Mouse (Mus musculus): ENCODE results near the gene Brd7. TPM values are rescaled to one million over a fixed set of nuclear protein-coding genes. Genes with fewer than 3 reads are reported as not detected.
A peak's percentile ranks its signal among the peaks of the same experiment; 100 is the strongest.

Gene Brd7
- total and polyA plus RNA-seq, 3 experiments = 31.9 to 106 (median 46.3) TPM

GRCm38 (mm10) chr8:88409401-88409940, 47.5 kb upstream of the Brd7 start:
- no peaks in the 10 kb centered on the region for H3K79me2 ChIP-seq (replicated peaks; ENCODE audit: control insufficient read depth, extremely low read depth, insufficient read depth, poor library complexity, severe bottlenecking)
- H3K9me3 ChIP-seq (replicated peaks; ENCODE audit: low read length) = peaks cover 7% of the 10 kb centered on the region
- no peak overlapping the region for H3K9ac ChIP-seq (ENCODE audit: insufficient read depth, low read depth)
- H3K4me1 ChIP-seq (ENCODE audit: control insufficient read depth in 1 of 2, insufficient read depth in 2 of 2) = 0 out of 4 replicates have a peak, but pooled peaks cover 0 to 2% of the 10 kb centered on the region in 2 experiments
- no peaks in the 10 kb centered on the region for H3K36me3 ChIP-seq (replicated peaks in 1 of 2; ENCODE audit: control insufficient read depth in 1 of 2, insufficient read depth in 1 of 2, low read length in 1 of 2)
- no peak for TF ChIP-seq USF1 (IDR thresholded peaks at IDR 0.05; ENCODE audit: low read depth, low read length)
- peaks cover 14% of the 10 kb centered on the region for H3K27me3 ChIP-seq (replicated peaks)
- dilution Hi-C loops (cut with MboI; ENCODE audit: extremely low pct_ligation_motif_present, extremely low pct_unique_long_range_greater_than_20kb, low sequenced_read_pairs) (no loop called here), in situ Hi-C loops (cut with MboI; ENCODE audit: low pct_ligation_motif_present, low pct_unique_long_range_greater_than_20kb, low sequenced_read_pairs) (no loop called here)
- H3K4me2 ChIP-seq (ENCODE audit: insufficient read depth, low read depth, poor library complexity, severe bottlenecking) = 0 out of 2 replicates have a peak overlapping the region, but pooled peaks have one; percentile 35
- no peak overlapping the region for H3K27ac ChIP-seq (ENCODE audit: insufficient read depth, low read depth)
- no peak overlapping the region for H3K4me3 ChIP-seq (replicated peaks in 1 of 3; ENCODE audit: low read depth in 2 of 3, low read length in 2 of 3, poor library complexity in 1 of 3)
- no peak for DNase-seq (ENCODE audit: extremely low read depth)

- in situ Hi-C loops (cut with MboI; ENCODE audit: low pct_ligation_motif_present, low pct_unique_long_range_greater_than_20kb, low sequenced_read_pairs) = no loop called here
Measured at GRCm38 (mm10) chr8:88407716-88408115, 45.7 kb upstream of the Brd7 start.

GRCm38 (mm10) chr8:88398060-88398459, 36.1 kb upstream of the Brd7 start:
- H3K4me1 ChIP-seq (ENCODE audit: control insufficient read depth in 1 of 2, insufficient read depth in 2 of 2) = no peaks in the 10 kb centered on the region
- no peak for DNase-seq (ENCODE audit: extremely low read depth)
- no peaks in the 10 kb centered on the region for H3K79me2 ChIP-seq (replicated peaks; ENCODE audit: control insufficient read depth, extremely low read depth, insufficient read depth, poor library complexity, severe bottlenecking)
- no peaks in the 10 kb centered on the region for H3K36me3 ChIP-seq (replicated peaks in 1 of 2; ENCODE audit: control insufficient read depth in 1 of 2, insufficient read depth in 1 of 2, low read length in 1 of 2)
- no peak for TF ChIP-seq MAX (IDR thresholded peaks at IDR 0.05; ENCODE audit: low read length)
- TF ChIP-seq POLR2A (IDR thresholded peaks at IDR 0.05; ENCODE audit: low read depth, low read length) = no peak
- no peak for TF ChIP-seq E2F4 (IDR thresholded peaks at IDR 0.05; ENCODE audit: insufficient replicate concordance, low read depth, low read length)
- TF ChIP-seq SMC3 (IDR thresholded peaks at IDR 0.05; ENCODE audit: low read depth, low read length) = no peak
- no peak for TF ChIP-seq EP300 (IDR thresholded peaks at IDR 0.05; ENCODE audit: low read length)
- no peak for TF ChIP-seq BHLHE40 (IDR thresholded peaks at IDR 0.05; ENCODE audit: low read depth, low read length)
- TF ChIP-seq ETS1 (conservative IDR thresholded peaks at IDR 0.05; ENCODE audit: low read depth, low read length) = no peak
- TF ChIP-seq CHD2 (IDR thresholded peaks at IDR 0.05; ENCODE audit: low read length) = no peak
- no peak for TF ChIP-seq UBTF (IDR thresholded peaks at IDR 0.05; ENCODE audit: low read depth, low read length)
- no peak for TF ChIP-seq MYC (IDR thresholded peaks at IDR 0.05; ENCODE audit: low read depth, low read length)
- no peak for TF ChIP-seq PAX5 (IDR thresholded peaks at IDR 0.05; ENCODE audit: low read length)
- no peak for TF ChIP-seq SIN3A (IDR thresholded peaks at IDR 0.05; ENCODE audit: low read length)
- no peak for TF ChIP-seq ZMIZ1 (IDR thresholded peaks at IDR 0.05; ENCODE audit: low read depth, low read length)
- H3K4me3 ChIP-seq (replicated peaks in 1 of 3; ENCODE audit: low read depth in 2 of 3, low read length in 2 of 3, poor library complexity in 1 of 3) = no peak overlapping the region
- in situ Hi-C loops (cut with MboI; ENCODE audit: low pct_ligation_motif_present, low pct_unique_long_range_greater_than_20kb, low sequenced_read_pairs) (no loop called here), dilution Hi-C loops (cut with MboI; ENCODE audit: extremely low pct_ligation_motif_present, extremely low pct_unique_long_range_greater_than_20kb, low sequenced_read_pairs) (no loop called here)
- H3K27me3 ChIP-seq (replicated peaks) = peaks cover 11% of the 10 kb centered on the region
- H3K9ac ChIP-seq (ENCODE audit: insufficient read depth, low read depth) = no peak overlapping the region
- no peaks in the 10 kb centered on the region for H3K9me3 ChIP-seq (replicated peaks; ENCODE audit: low read length)
- no peak overlapping the region for H3K4me2 ChIP-seq (ENCODE audit: insufficient read depth, low read depth, poor library complexity, severe bottlenecking)
- H3K27ac ChIP-seq (ENCODE audit: insufficient read depth, low read depth) = no peak overlapping the region

More at GRCm38 (mm10) chr8:88407716-88408115, 45.7 kb upstream of the Brd7 start:
- dilution Hi-C loops (cut with MboI; ENCODE audit: extremely low pct_ligation_motif_present, extremely low pct_unique_long_range_greater_than_20kb, low sequenced_read_pairs) = no loop called here
- Histone ChIP-seq H3K4me2 (ENCODE audit: insufficient read depth, low read depth, poor library complexity, severe bottlenecking) (no peak overlapping the region), H3K9me3 (replicated peaks; ENCODE audit: low read length) (peaks cover 7% of the 10 kb centered on the region), H3K9ac (ENCODE audit: insufficient read depth, low read depth) (no peak overlapping the region), H3K4me1 (ENCODE audit: control insufficient read depth in 1 of 2, insufficient read depth in 2 of 2) (0 out of 4 replicates have a peak, but pooled peaks cover 0 to 2% of the 10 kb centered on the region in 2 experiments), H3K27ac (ENCODE audit: insufficient read depth, low read depth) (no peak overlapping the region), H3K27me3 (replicated peaks) (peaks cover 12% of the 10 kb centered on the region), H3K36me3 (replicated peaks in 1 of 2; ENCODE audit: control insufficient read depth in 1 of 2, insufficient read depth in 1 of 2, low read length in 1 of 2) (no peaks in the 10 kb centered on the region), H3K79me2 (replicated peaks; ENCODE audit: control insufficient read depth, extremely low read depth, insufficient read depth, poor library complexity, severe bottlenecking) (no peaks in the 10 kb centered on the region), H3K4me3 (replicated peaks in 1 of 3; ENCODE audit: low read depth in 2 of 3, low read length in 2 of 3, poor library complexity in 1 of 3) (no peak overlapping the region)
- no peak for DNase-seq (ENCODE audit: extremely low read depth)
- no peak for TF ChIP-seq JUN (IDR thresholded peaks at IDR 0.05; ENCODE audit: insufficient read depth, low read depth, low read length)
- no peak for TF ChIP-seq MAZ (IDR thresholded peaks at IDR 0.05; ENCODE audit: low read depth, low read length)
- no peak for TF ChIP-seq TCF12 (IDR thresholded peaks at IDR 0.05; ENCODE audit: low read depth, low read length)
- no peak for TF ChIP-seq HCFC1 (IDR thresholded peaks at IDR 0.05; ENCODE audit: low read depth, low read length)
- no peak for TF ChIP-seq MAFK (IDR thresholded peaks at IDR 0.05; ENCODE audit: insufficient replicate concordance, low read length)
- no peak for TF ChIP-seq RAD21 (IDR thresholded peaks at IDR 0.05; ENCODE audit: low read depth, low read length)
- TF ChIP-seq CTCF (conservative IDR thresholded peaks at IDR 0.05 in 1 of 2, IDR thresholded peaks at IDR 0.05 in 1 of 2; ENCODE audit: low read depth in 2 of 2, low read length in 2 of 2) = no peak
- TF ChIP-seq JUND (conservative IDR thresholded peaks at IDR 0.05; ENCODE audit: low read depth, low read length) = no peak
